Mouse (Mus musculus) embryonic fibroblast, embryonic 13.5 days (primary cell): ENCODE measurements at regions not wholly inside any gene's neighbourhood (a gene's known extent, or its start where the extent isn't known, plus 50 kb on each side); places are given as distances from the start of the nearest gene placed in this dataset.

ENCODE experiments used
- CTCF ChIP-seq: IDR thresholded peaks from 2 replicates; pipeline ENCODE4 v1.5.1; 2011; ENCODE audit warnings: mild to moderate bottlenecking, control low read depth, low read length, moderate library complexity, borderline replicate concordance; ENCODE audit not compliant: insufficient read depth
- POLR2A ChIP-seq: IDR thresholded peaks from 2 replicates; pipeline ENCODE4 v1.6.1; 2011; ENCODE audit warnings: low read depth, mild to moderate bottlenecking, control low read depth, low read length, moderate library complexity

DNA sequence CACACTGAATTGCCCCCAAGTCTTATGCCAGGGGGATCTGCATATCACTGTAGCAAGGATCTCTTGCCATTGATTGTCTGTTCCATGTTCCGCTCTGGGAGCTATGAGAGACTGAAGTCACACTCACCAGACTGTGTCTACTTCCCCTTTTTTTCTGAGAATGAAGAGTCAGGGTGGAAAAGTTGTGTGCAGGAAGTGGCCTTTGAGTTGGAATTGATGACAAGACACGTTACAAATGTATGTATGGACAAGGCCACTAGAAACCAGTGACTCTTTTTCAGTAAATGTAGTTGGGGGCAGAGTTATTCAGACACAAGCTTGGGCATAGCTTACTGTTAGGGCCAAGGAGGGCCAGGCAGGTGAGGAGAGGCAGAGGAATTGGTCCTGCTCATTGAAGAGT, 70.4 kb upstream of the Creb5 start:
- no peak for TF ChIP-seq CTCF
- TF ChIP-seq POLR2A, result no peak
